Mouse (Mus musculus) spleen, adult 2 months (tissue): ENCODE results near the gene Inpp1.
A peak's percentile ranks its signal among the peaks of the same experiment; 100 is the strongest.

Experiments
- CTCF ChIP-seq: fragments of 200-500 bp; IDR thresholded peaks from 2 replicates; pipeline ENCODE4 v1.5.1; 2011; ENCODE audit warnings: mild to moderate bottlenecking, inconsistent platforms; ENCODE audit not compliant: insufficient read depth, insufficient read length, insufficient replicate concordance; ENCODE audit errors: extremely low read depth
- POLR2A ChIP-seq: fragments of 200-500 bp; IDR thresholded peaks from 2 replicates; pipeline ENCODE4 v1.6.1; 2011; ENCODE audit warnings: low read depth, low read length, inconsistent platforms

DNA sequence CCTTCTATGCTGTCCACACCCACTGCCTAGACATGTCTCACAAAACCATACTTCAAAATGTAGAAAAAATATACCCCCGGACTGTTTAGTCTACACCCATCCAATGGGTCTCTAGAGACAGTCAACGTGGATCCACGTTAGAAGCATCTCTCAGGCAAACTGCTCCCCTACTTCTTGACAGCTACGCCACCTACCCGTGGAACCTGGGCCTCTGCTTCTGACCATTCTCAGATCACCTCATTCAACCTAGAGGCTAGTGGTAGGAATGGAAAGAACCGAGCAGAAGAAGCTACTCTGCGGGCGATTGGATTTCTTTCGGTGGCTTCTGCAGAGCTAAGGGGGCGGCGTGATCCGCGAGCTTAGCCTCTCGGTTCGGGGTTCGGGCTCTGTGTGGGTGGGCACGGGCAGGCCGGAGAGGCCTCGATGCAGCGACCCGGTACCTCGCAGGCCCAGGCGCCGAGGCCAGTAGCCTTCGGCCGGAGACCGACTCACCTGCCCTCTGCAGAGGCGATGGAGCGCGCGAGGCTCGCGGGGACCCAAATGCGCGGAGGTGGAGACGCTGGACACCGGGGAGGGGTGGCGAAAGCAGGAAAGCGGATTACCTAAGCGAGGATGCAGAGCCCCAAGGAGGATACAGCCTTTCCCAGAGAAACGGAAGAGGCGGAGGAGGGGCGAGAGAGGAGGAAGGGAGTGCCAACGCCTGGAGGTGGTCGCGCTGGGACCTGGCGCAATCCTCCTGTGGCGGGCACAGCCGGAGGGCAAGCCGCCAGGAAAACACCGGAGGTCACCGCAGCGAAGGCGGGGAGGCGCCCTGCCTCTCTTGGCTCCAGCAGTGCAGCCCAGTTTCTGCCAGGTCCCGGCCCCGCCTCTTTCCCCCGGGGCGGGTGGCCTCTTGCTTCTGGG, at the start of gene Inpp1:
- TF ChIP-seq POLR2A (peak; percentile 3; the same call in 1 of the 2 replicates), CTCF (peak; percentile 45; the same call in 1 of the 2 replicates)
